Mouse (Mus musculus) C2C12 (cell line): ENCODE data around the gene Fancc.

Experiments
- CTCF ChIP-seq: IDR thresholded peaks from one replicate; pipeline ENCODE4 v1.5.1; 2011; ENCODE audit not compliant: control insufficient read depth, insufficient read depth, insufficient read length
- MAX ChIP-seq: IDR thresholded peaks from one replicate; pipeline ENCODE4 v1.6.1; 2011; ENCODE audit warnings: mild to moderate bottlenecking, control low read depth
- MYOD1 ChIP-seq: IDR thresholded peaks from one replicate; pipeline ENCODE4 v1.6.1; 2011; ENCODE audit warnings: low read depth; ENCODE audit not compliant: control insufficient read depth, insufficient read length
- MYOG ChIP-seq: IDR thresholded peaks from one replicate; pipeline ENCODE4 v1.6.1; 2011; ENCODE audit not compliant: control insufficient read depth, insufficient read length; ENCODE audit errors: extremely low read depth
- USF1 ChIP-seq: IDR thresholded peaks from one replicate; pipeline ENCODE4 v1.6.1; 2011; ENCODE audit warnings: low read depth, mild to moderate bottlenecking, control low read depth, moderate library complexity

GRCm38 (mm10) chr13:63238045-63238444, 259.0 kb downstream of the Fancc start:
- TF ChIP-seq CTCF (no peak), USF1 (no peak), MYOG (no peak), MAX (no peak), MYOD1 (no peak)
